Mouse (Mus musculus) central nervous system, embryonic 14 days (tissue): ENCODE data around the gene Gm4301. TPM values are rescaled to one million over a fixed set of nuclear protein-coding genes. Genes with fewer than 3 reads are reported as not detected.

Experiments used
- polyA plus RNA-seq: library from polyadenylated mRNA; depleted of rRNA; stranded (reverse); fragments of >200 nt; gene quantifications from 2 replicates; pipeline ENCODE4 v1.2.3, GENCODE M21; 2012; rRNA removed

Gm4301 gene
- polyA plus RNA-seq = not detected in 2 replicates

DNA sequence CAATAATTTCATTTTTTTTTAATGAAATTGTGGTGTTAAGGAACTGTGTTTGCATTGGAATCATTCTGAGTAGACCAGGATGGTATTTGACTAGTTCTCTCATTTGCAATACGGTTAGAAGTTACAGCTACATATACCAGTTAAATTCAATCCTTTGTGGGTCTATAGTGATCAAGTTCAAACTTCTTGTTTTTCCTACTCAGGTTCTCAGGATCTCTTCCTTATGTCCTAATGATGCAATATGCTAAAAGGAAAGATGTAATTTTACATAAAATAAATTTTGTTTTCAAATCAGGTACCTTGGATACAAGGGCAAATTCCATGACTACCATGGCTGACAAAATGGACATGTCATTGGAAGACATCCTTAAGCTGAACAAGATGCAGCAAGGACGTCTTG is at the start of gene Gm4301:
Gm4301 (plus strand) TSS at position 301 of the 400 bp plus-strand sequence.

DNA sequence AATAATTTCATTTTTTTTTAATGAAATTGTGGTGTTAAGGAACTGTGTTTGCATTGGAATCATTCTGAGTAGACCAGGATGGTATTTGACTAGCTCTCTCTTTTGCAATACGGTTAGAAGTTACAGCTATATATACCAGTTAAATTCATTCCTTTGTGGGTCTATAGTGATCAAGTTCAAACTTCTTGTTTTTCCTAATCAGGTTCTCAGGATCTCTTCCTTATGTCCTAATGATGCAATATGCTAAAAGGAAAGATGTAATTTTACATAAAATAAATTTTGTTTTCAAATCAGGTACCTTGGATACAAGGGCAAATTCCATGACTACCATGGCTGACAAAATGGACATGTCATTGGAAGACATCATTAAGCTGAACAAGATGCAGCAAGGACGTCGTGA is 5.1 kb downstream of the Gm4301 start, which contains the start of gene Gm4302:
Gm4302 (plus strand) TSS at position 301 of the 400 bp plus-strand sequence.

DNA sequence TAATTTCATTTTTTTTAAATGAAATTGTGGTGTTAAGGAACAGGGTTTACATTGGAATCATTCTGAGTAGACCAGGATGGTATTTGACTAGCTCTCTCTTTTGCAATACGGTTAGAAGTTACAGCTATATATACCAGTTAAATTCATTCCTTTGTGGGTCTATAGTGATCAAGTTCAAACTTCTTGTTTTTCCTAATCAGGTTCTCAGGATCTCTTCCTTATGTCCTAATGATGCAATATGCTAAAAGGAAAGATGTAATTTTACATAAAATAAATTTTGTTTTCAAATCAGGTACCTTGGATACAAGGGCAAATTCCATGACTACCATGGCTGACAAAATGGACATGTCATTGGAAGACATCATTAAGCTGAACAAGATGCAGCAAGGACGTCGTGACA is 10.2 kb downstream of the Gm4301 start, which contains the start of gene Gm4303:
Gm4303 (plus strand) TSS at position 301 of the 400 bp plus-strand sequence.

DNA sequence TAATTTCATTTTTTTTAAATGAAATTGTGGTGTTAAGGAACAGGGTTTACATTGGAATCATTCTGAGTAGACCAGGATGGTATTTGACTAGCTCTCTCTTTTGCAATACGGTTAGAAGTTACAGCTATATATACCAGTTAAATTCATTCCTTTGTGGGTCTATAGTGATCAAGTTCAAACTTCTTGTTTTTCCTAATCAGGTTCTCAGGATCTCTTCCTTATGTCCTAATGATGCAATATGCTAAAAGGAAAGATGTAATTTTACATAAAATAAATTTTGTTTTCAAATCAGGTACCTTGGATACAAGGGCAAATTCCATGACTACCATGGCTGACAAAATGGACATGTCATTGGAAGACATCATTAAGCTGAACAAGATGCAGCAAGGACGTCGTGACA is 15.3 kb downstream of the Gm4301 start, which contains the start of gene Gm4305:
Gm4305 (plus strand) TSS at position 301 of the 400 bp plus-strand sequence.

DNA sequence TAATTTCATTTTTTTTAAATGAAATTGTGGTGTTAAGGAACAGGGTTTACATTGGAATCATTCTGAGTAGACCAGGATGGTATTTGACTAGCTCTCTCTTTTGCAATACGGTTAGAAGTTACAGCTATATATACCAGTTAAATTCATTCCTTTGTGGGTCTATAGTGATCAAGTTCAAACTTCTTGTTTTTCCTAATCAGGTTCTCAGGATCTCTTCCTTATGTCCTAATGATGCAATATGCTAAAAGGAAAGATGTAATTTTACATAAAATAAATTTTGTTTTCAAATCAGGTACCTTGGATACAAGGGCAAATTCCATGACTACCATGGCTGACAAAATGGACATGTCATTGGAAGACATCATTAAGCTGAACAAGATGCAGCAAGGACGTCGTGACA is 25.6 kb downstream of the Gm4301 start, which contains the start of gene Gm4307:
Gm4307 (plus strand) TSS at position 301 of the 400 bp plus-strand sequence.

DNA sequence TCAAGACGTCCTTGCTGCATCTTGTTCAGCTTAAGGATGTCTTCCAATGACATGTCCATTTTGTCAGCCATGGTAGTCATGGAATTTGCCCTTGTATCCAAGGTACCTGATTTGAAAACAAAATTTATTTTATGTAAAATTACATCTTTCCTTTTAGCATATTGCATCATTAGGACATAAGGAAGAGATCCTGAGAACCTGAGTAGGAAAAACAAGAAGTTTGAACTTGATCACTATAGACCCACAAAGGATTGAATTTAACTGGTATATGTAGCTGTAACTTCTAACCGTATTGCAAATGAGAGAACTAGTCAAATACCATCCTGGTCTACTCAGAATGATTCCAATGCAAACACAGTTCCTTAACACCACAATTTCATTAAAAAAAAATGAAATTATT is 47.0 kb downstream of the Gm4301 start, which contains the start of gene Gm4312:
Gm4312 (minus strand) TSS at position 101 of the 400 bp plus-strand sequence.

Other genes with a start within 250 kb of the Gm4301 start
- gene Gm4302, start 5.2 kb downstream of the Gm4301 start, polyA plus RNA-seq = not detected in 2 replicates
- not detected in 2 replicates for gene Gm4303, start 10.3 kb downstream of the Gm4301 start, polyA plus RNA-seq
- gene Gm4305, start 15.4 kb downstream of the Gm4301 start, polyA plus RNA-seq = not detected in 2 replicates
- not detected in 2 replicates for gene Gm4307, start 25.7 kb downstream of the Gm4301 start, polyA plus RNA-seq
- not detected in 2 replicates for gene Gm4312, start 46.9 kb downstream of the Gm4301 start, polyA plus RNA-seq
- 8.6 and 9.7 TPM in 2 replicates for gene Tmtc3, start 151.7 kb downstream of the Gm4301 start, polyA plus RNA-seq
- 5.3 and 5.5 TPM in 2 replicates for gene Cep290, start 151.9 kb downstream of the Gm4301 start, polyA plus RNA-seq